Mouse (Mus musculus) liver, embryonic 11.5 days (tissue): Measurements from ENCODE around the gene Nfib. TPM values are rescaled to one million over a fixed set of nuclear protein-coding genes. Genes with fewer than 3 reads are reported as not detected.

Experiments
- ATAC-seq: fragments of 200-750 bp; cut with Nextera tagmentation; replicated peaks from 2 replicates; pipeline ENCODE4 v1.8.0; 2017; ENCODE audit warnings: moderate number of reproducible peaks, mild to moderate bottlenecking, moderate TSS enrichment, moderate library complexity; ENCODE audit not compliant: low FRiP score
- DNase-seq: peaks from one replicate; pipeline ENCODE4 v3.0.0-alpha.2; 2017; ENCODE audit warnings: low spot score
- H3K27ac ChIP-seq: fragments of 300-500 bp; sonication (generic); 2 replicates; pipeline ENCODE4 v1.5.1; 2014; ENCODE audit warnings: mild to moderate bottlenecking, low read depth, low read length, control low read depth
- H3K27me3 ChIP-seq: fragments of 300-500 bp; sonication (generic); replicated peaks from 2 replicates; pipeline ENCODE4 v1.6.1; 2014; ENCODE audit warnings: low read length, mixed read lengths; ENCODE audit not compliant: control insufficient read depth, insufficient read depth
- H3K36me3 ChIP-seq: fragments of 300-500 bp; sonication (generic); 2 replicates; pipeline ENCODE4 v1.6.1; 2014; ENCODE audit warnings: mild to moderate bottlenecking, low read length, moderate library complexity, mixed read lengths; ENCODE audit not compliant: control insufficient read depth, insufficient read depth
- H3K4me1 ChIP-seq: fragments of 300-500 bp; sonication (generic); replicated peaks from 2 replicates; pipeline ENCODE4 v1.6.1; 2014; ENCODE audit warnings: low read length, mixed read lengths; ENCODE audit not compliant: control insufficient read depth, insufficient read depth
- H3K4me2 ChIP-seq: fragments of 300-500 bp; sonication (generic); 2 replicates; pipeline ENCODE4 v1.6.1; 2014; ENCODE audit warnings: mild to moderate bottlenecking, control low read depth, moderate library complexity
- H3K4me3 ChIP-seq: fragments of 300-500 bp; sonication (generic); 2 replicates; pipeline ENCODE4 v1.5.1; 2014; ENCODE audit warnings: low read depth, low read length, control low read depth
- H3K9ac ChIP-seq: fragments of 300-500 bp; sonication (generic); 2 replicates; pipeline ENCODE4 v1.6.1; 2014; ENCODE audit warnings: low read depth, low read length, control low read depth
- H3K9me3 ChIP-seq: fragments of 300-500 bp; sonication (generic); 2 replicates; pipeline ENCODE4 v1.6.1; 2016; ENCODE audit warnings: low read length, inconsistent platforms, mixed read lengths; ENCODE audit not compliant: control insufficient read depth
- WGBS: fragments of 180-500 bp; shearing (Covaris S2); extraction: QIAGEN DNeasy Blood & Tissue Kit; methylation state at CpG from one replicate; pipeline ENCODE4 v1.1.7; 2014; 5-methylcytosine and 5-hydroxymethylcytosine counted together
- polyA plus RNA-seq: library from polyadenylated mRNA; unstranded; fragments of >200 nt; fragmentation: Nextera tagmentation; extraction: Ambion mirVana; gene quantifications from 2 replicates; pipeline ENCODE4 v1.2.1, GENCODE M21; 2014

Gene Nfib
- polyA plus RNA-seq, 1 experiment from 2014 or later, result 26.9 TPM

DNA sequence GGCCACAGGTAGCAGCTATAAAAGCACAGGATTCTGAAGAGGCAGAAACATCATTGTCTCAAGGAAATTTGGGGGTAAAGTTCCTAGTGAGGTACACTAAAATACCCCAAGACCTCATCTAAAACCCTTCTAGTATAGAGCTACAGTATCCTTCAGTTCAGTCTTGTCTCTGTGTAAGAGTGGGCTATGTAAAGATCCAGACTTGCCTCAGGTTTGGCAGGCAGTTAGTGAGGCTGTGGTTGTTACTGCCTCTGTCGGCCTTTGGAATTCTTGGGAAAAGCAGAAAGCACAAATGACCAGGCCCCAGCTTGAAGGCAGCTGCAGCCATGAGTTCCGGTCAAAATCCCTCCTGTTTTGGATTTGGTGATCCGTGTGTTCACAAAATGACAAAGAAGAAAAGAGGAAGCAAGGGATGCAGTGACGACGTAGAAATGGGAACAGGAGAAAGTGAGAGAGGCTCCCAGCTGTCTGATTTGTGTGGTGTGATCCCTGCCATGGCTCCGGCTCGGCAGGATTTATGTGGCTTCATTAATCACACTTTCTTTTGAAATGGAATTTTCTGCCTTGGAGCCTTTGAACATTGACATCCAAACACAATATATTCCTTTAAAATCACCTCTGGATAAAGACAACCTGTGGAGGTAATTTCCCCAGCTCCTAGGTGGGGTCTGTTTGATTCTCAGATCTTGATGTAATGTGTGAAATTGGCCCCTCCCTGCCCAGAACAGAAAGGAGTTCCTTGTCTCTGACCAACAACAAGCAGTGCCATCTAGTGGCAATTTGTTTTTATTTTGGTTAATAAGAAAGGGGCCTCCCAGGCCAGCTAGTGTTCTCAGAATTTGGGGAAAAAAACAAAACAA lies 91.7 kb downstream of the Nfib start:
- no peak for DNase-seq
- Histone ChIP-seq H3K9ac (no peak overlapping the region), H3K9me3 (no peaks in the 10 kb centered on the region), H3K27me3 (no peaks in the 10 kb centered on the region), H3K36me3 (no peaks in the 10 kb centered on the region), H3K27ac (no peak overlapping the region), H3K4me1 (no peaks in the 10 kb centered on the region; the same call in 1 of the 2 replicates), H3K4me2 (no peak overlapping the region), H3K4me3 (no peak overlapping the region)
- WGBS, result 41% methylated on average over 7 of the region's 7 CpGs
- ATAC-seq, result no peak

GRCm38 (mm10) chr4:82609676-82610075 lies 95.9 kb downstream of the Nfib start:
- DNase-seq, result no peak
- H3K4me3 ChIP-seq, result no peak overlapping the region
- H3K4me2 ChIP-seq, result no peak overlapping the region
- ATAC-seq, result no peak
- WGBS, result 80% methylated on average over 4 of the region's 4 CpGs
- H3K36me3 ChIP-seq, result no peaks in the 10 kb centered on the region
- H3K27me3 ChIP-seq, result no peaks in the 10 kb centered on the region
- no peak overlapping the region for H3K9ac ChIP-seq
- no peaks in the 10 kb centered on the region for H3K9me3 ChIP-seq
- H3K27ac ChIP-seq, result no peak overlapping the region
- H3K4me1 ChIP-seq, result no peaks in the 10 kb centered on the region; the same call in 1 of the 2 replicates

DNA sequence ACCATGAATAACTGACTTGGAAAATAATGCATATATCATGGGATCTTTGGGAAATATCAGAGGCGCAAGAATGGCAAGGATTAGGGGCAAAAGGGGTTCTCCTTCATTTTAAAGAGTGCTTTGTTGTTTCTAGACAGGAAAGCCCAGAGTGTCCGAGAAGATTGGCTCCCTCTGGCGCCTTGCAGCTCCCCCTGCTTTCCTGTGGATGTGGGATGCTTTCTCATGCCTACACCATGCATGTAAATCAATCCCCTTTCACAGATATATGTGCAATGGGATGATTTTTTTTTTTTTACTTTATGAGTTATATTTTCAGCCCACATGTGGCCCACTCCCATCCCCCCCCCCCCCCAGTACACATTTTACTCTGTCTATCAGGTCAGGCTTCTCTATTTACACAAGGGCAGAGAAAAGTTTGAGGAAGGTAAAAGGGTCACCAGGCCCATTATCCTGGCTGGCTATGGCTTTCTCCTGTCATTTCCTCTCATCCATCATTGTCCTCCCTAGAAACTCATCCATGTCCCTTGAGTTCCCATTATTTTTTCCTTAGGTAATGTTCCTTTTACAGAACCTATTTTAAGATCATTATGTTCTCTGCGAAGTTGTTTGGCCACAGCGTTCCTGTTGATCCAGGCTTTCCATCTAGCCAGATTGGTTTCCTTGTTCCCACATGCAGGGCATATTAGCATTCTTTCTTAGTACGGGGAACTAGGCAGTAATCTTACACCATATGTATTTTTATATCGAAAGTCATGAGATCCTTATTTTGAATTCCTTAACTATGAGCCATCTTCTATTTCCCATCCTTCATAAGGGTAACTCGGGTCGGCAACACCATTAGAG lies 96.6 kb downstream of the Nfib start:
- no peaks in the 10 kb centered on the region for H3K9me3 ChIP-seq
- H3K4me2 ChIP-seq, result no peak overlapping the region
- H3K4me3 ChIP-seq, result no peak overlapping the region
- no peaks in the 10 kb centered on the region for H3K27me3 ChIP-seq
- H3K36me3 ChIP-seq, result no peaks in the 10 kb centered on the region
- DNase-seq (no peak), ATAC-seq (no peak)
- H3K9ac ChIP-seq, result no peak overlapping the region
- WGBS, result 74% methylated on average over 9 of the region's 9 CpGs
- no peak overlapping the region for H3K27ac ChIP-seq
- H3K4me1 ChIP-seq, result no peaks in the 10 kb centered on the region; the same call in 1 of the 2 replicates

- H3K4me3 ChIP-seq, result no peak overlapping the region
- H3K9ac ChIP-seq, result no peak overlapping the region
- H3K4me1 ChIP-seq, result no peaks in the 10 kb centered on the region; the same call in 1 of the 2 replicates
- H3K36me3 ChIP-seq, result no peaks in the 10 kb centered on the region
- H3K4me2 ChIP-seq, result no peak overlapping the region
- ATAC-seq (no peak), DNase-seq (no peak)
- H3K9me3 ChIP-seq, result no peaks in the 10 kb centered on the region
- WGBS, result 77% methylated on average over 4 of the region's 4 CpGs
- H3K27me3 ChIP-seq, result no peaks in the 10 kb centered on the region
- H3K27ac ChIP-seq, result no peak overlapping the region
These were observed 98.3 kb downstream of the Nfib start for GRCm38 (mm10) chr4:82607266-82607665.

DNA sequence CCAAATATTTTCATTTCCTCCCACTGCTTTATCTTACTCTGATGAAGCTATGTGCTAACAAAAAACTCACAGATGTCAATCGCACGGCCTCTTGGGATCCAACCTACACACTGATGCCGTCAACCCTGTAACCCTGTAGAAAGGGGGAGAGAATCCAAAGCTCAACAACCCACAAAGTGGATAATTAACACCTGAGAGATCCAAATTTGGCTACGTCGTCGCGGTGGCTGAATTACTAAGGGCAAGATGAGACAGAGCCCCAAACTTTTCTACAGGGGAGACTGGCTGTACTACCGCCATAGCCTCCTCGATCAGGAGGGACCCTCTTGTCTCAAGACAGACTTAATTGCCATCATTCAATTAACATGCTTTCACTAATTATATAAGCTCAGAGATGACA lies 99.2 kb downstream of the Nfib start:
- H3K27ac ChIP-seq, result no peak overlapping the region
- no peak overlapping the region for H3K4me2 ChIP-seq
- no peak overlapping the region for H3K4me3 ChIP-seq
- no peaks in the 10 kb centered on the region; the same call in 1 of the 2 replicates for H3K4me1 ChIP-seq
- H3K9me3 ChIP-seq, result no peaks in the 10 kb centered on the region
- no peaks in the 10 kb centered on the region for H3K27me3 ChIP-seq
- no peak for ATAC-seq
- no peak overlapping the region for H3K9ac ChIP-seq
- DNase-seq, result no peak
- WGBS, result 84% methylated on average over 9 of the region's 9 CpGs
- no peaks in the 10 kb centered on the region for H3K36me3 ChIP-seq

- no peaks in the 10 kb centered on the region for H3K27me3 ChIP-seq
- 80% methylated on average over 14 of the region's 14 CpGs for WGBS
These were observed 100.3 kb downstream of the Nfib start for GRCm38 (mm10) chr4:82605034-82605784.

GRCm38 (mm10) chr4:82604501-82604900 lies 101.0 kb downstream of the Nfib start:
- Histone ChIP-seq H3K9ac (no peak overlapping the region), H3K4me2 (no peak overlapping the region), H3K27me3 (no peaks in the 10 kb centered on the region), H3K4me1 (no peaks in the 10 kb centered on the region), H3K27ac (no peak overlapping the region), H3K9me3 (no peaks in the 10 kb centered on the region), H3K36me3 (no peaks in the 10 kb centered on the region), H3K4me3 (no peak overlapping the region)
- WGBS, result 52% methylated on average over 4 of the region's 4 CpGs
- no peak for ATAC-seq
- DNase-seq, result no peak

More at GRCm38 (mm10) chr4:82605034-82605784, 100.3 kb downstream of the Nfib start:
- ATAC-seq (no peak), DNase-seq (no peak)
- H3K27ac ChIP-seq, result no peak overlapping the region
- no peak overlapping the region for H3K9ac ChIP-seq
- H3K36me3 ChIP-seq, result no peaks in the 10 kb centered on the region
- H3K4me3 ChIP-seq, result no peak overlapping the region
- H3K4me1 ChIP-seq, result no peaks in the 10 kb centered on the region; the same call in 1 of the 2 replicates
- no peak overlapping the region for H3K4me2 ChIP-seq
- no peaks in the 10 kb centered on the region for H3K9me3 ChIP-seq

DNA sequence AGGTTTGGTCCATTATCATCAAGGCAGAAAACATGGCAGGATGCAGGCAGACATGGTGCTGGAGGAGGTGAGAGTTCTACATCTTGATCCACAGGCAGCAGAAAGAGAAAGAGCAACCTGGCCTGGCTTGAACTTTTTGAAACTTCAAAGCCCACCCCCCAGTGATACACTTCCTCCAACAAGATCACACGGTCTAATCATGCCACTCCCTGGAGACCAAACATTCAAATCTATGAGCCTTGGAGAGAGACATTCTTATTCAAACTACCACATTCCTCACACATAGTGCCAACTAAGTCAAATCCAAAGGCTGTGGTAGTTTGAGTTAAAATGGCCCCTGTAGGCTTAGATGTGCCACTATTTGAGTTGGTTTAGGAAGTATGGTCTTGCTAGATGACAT lies 104.9 kb downstream of the Nfib start:
- H3K9me3 ChIP-seq, result no peaks in the 10 kb centered on the region
- ATAC-seq (no peak), DNase-seq (no peak)
- no peak overlapping the region for H3K27ac ChIP-seq
- no peaks in the 10 kb centered on the region for H3K4me1 ChIP-seq
- H3K4me3 ChIP-seq, result no peak overlapping the region
- no peaks in the 10 kb centered on the region for H3K27me3 ChIP-seq
- 78% methylated on average over 1 of the region's 1 CpGs for WGBS
- no peak overlapping the region for H3K4me2 ChIP-seq
- no peak overlapping the region for H3K9ac ChIP-seq
- H3K36me3 ChIP-seq, result no peaks in the 10 kb centered on the region
